Mouse (Mus musculus): ENCODE measurements around the gene Kat6b.
"Not testable (repeated sequence)": the region's sequence is repeated elsewhere in the genome, so short reads cannot be mapped to it uniquely, and the experiment has no call there.

- not testable (repeated sequence) for TF ChIP-seq TCF12 (IDR thresholded peaks at IDR 0.05; ENCODE audit: insufficient read depth, poor library complexity, severe bottlenecking); POLR2A (IDR thresholded peaks at IDR 0.05; ENCODE audit: insufficient read length, low read depth); CEBPB (IDR thresholded peaks at IDR 0.05; ENCODE audit: insufficient read depth, poor library complexity, severe bottlenecking); MAX (IDR thresholded peaks at IDR 0.05; ENCODE audit: low read depth); USF1 (IDR thresholded peaks at IDR 0.05; ENCODE audit: low read depth); MYOD1 (IDR thresholded peaks at IDR 0.05; ENCODE audit: control insufficient read depth in 1 of 3, insufficient read length in 2 of 3, low read depth in 2 of 3); SRF (IDR thresholded peaks at IDR 0.05; ENCODE audit: control insufficient read depth, insufficient read length, low read depth)
These were observed 40.3 kb downstream of the Kat6b start for GRCm38 (mm10) chr14:21521496-21521895.

Data from myocyte (in vitro differentiated cells).